Mouse (Mus musculus): ENCODE measurements around the gene Esrra.

Esrra gene

GRCm38 (mm10) chr19:6940396-6941351, 19.1 kb upstream of the Esrra start:
- no peak for DNase-seq (ENCODE audit: low spot score)

- no peak for DNase-seq (ENCODE audit: low spot score)
Measured at GRCm38 (mm10) chr19:6939106-6940002, 17.7 kb upstream of the Esrra start.

- no peak for DNase-seq (ENCODE audit: low spot score)
Measured at GRCm38 (mm10) chr19:6937541-6938465, 16.2 kb upstream of the Esrra start.

GRCm38 (mm10) chr19:6936299-6936698, 14.7 kb upstream of the Esrra start:
- no peak for DNase-seq (ENCODE audit: low spot score)

- DNase-seq (ENCODE audit: low spot score), result no peak
Measured at GRCm38 (mm10) chr19:6934195-6934977, 12.8 kb upstream of the Esrra start, which contains the start of gene Kcnk4. Gene Kcnk4 (minus strand): TSS chr19:6934515.

- no peak for DNase-seq (ENCODE audit: low spot score)
Measured at GRCm38 (mm10) chr19:6933436-6934194, 12.0 kb upstream of the Esrra start.

- no peak for DNase-seq (ENCODE audit: low spot score)
Measured at GRCm38 (mm10) chr19:6933102-6933435, 11.5 kb upstream of the Esrra start.

- no peak for DNase-seq (ENCODE audit: low spot score)
Measured at GRCm38 (mm10) chr19:6932018-6932417, 10.4 kb upstream of the Esrra start.

- DNase-seq (ENCODE audit: low spot score), result no peak
Measured at GRCm38 (mm10) chr19:6931002-6931401, 9.4 kb upstream of the Esrra start.

GRCm38 (mm10) chr19:6928080-6928479, 6.5 kb upstream of the Esrra start:
- DNase-seq (ENCODE audit: low spot score), result no peak

- DNase-seq (ENCODE audit: low spot score), result no peak
Measured at GRCm38 (mm10) chr19:6926559-6927255, 5.1 kb upstream of the Esrra start.

- no peak for DNase-seq (ENCODE audit: low spot score)
Measured at GRCm38 (mm10) chr19:6925611-6926329, 4.2 kb upstream of the Esrra start.

GRCm38 (mm10) chr19:6925307-6925573, 3.6 kb upstream of the Esrra start, which contains the start of gene Catsperz:
Gene Catsperz (minus strand): TSS chr19:6925380.
- no peak for DNase-seq (ENCODE audit: low spot score)

- DNase-seq (ENCODE audit: low spot score), result peak; percentile 83
Measured at GRCm38 (mm10) chr19:6924461-6925306, 3.1 kb upstream of the Esrra start.

- no peak for DNase-seq (ENCODE audit: low spot score)
Measured at GRCm38 (mm10) chr19:6922901-6923735, 1.5 kb upstream of the Esrra start.

- DNase-seq (ENCODE audit: low spot score), result peak; percentile 74
Measured at GRCm38 (mm10) chr19:6920741-6921636, 624 bp downstream of the Esrra start.

Data from adipocyte (in vitro differentiated cells).